Mouse (Mus musculus) lung, postnatal 0 days (tissue): ENCODE results near the gene Tprkb.

Experiments used
- CTCF ChIP-seq: IDR thresholded peaks from 2 replicates; pipeline ENCODE4 v1.5.1; 2016; ENCODE audit warnings: antibody characterized with exemption, mild to moderate bottlenecking
- EP300 ChIP-seq: IDR thresholded peaks from 2 replicates; pipeline ENCODE4 v1.6.1; 2016; ENCODE audit warnings: antibody characterized with exemption, mild to moderate bottlenecking, control low read depth

GRCm38 (mm10) chr6:85961101-85962091 is 49.7 kb downstream of the Tprkb start, which contains the start of gene Dusp11:
- TF ChIP-seq EP300 (no peak), CTCF (peak; percentile 25)
